Mouse (Mus musculus): Measurements from ENCODE around the gene Sphk2. TPM values are rescaled to one million over a fixed set of nuclear protein-coding genes. Genes with fewer than 3 reads are reported as not detected.
"Not testable (repeated sequence)": the region's sequence is repeated elsewhere in the genome, so short reads cannot be mapped to it uniquely, and the experiment has no call there.

The Sphk2 gene
- polyA plus RNA-seq, 1 experiment from 2014 or later: 17.5 TPM

DNA sequence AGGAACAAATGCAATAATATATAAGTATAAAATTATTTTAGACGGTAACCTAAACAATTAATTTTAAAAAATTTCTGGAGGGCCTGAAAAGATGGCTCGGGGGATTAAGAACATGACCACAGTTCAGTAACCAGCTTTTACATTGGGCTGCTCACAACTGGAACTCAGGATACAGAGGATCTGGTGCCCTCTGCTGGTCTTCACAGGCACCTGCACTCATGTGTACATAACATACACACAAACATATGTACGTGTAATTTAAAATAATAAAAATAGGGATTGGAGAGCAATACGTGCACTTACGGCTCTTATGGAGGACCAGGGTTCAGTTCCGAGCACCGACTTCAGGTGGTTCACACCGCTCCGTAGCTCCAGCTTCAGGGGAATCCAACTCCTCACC, 48.9 kb downstream of the Sphk2 start:
- WGBS: 93% methylated on average over 9 of the region's 9 CpGs
- no peak overlapping the region for H3K9ac ChIP-seq
- H3K4me3 ChIP-seq: no peak overlapping the region
- H3K27me3 ChIP-seq (replicated peaks): peaks cover 9% of the 10 kb centered on the region; the same call in 1 of the 2 replicates
- H3K9me3 ChIP-seq: peaks cover 6% of the 10 kb centered on the region
- no peak overlapping the region for H3K4me2 ChIP-seq
- H3K4me1 ChIP-seq: peaks cover 18% of the 10 kb centered on the region
- no peak for ATAC-seq (ENCODE audit: extremely low read depth, insufficient number of reproducible peaks, low FRiP score, low TSS enrichment)
- no peaks in the 10 kb centered on the region for H3K36me3 ChIP-seq
- no peak overlapping the region for H3K27ac ChIP-seq (replicated peaks)

DNA sequence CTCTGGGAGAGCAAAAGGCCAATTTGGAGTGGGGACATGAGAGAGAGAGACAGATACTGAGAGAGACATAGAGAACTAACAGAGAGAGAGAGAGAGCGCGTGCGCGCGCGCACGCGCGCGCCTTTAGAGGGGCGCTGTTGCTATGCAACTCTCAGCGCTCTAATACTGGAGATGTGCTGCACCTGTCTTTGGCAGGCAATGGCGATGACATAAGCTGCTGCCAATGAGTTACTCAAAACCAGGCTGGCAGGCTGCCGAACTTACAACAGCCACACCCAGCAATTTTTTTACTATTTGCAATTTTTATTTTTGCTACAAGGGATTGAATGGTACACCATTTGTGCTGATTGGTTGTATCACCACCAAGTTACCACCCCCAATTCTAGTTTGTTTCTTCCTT, 50.0 kb downstream of the Sphk2 start:
- Histone ChIP-seq H3K4me2 (no peak overlapping the region), H3K4me3 (no peak overlapping the region), H3K27ac (replicated peaks) (no peak overlapping the region), H3K27me3 (replicated peaks) (peaks cover 5% of the 10 kb centered on the region; the same call in 1 of the 2 replicates), H3K9me3 (peaks cover 6% of the 10 kb centered on the region), H3K4me1 (peaks cover 18% of the 10 kb centered on the region), H3K36me3 (no peaks in the 10 kb centered on the region), H3K9ac (no peak overlapping the region)
- 57% methylated on average over 14 of the region's 14 CpGs for WGBS
- no peak for ATAC-seq (ENCODE audit: extremely low read depth, insufficient number of reproducible peaks, low FRiP score, low TSS enrichment)

DNA sequence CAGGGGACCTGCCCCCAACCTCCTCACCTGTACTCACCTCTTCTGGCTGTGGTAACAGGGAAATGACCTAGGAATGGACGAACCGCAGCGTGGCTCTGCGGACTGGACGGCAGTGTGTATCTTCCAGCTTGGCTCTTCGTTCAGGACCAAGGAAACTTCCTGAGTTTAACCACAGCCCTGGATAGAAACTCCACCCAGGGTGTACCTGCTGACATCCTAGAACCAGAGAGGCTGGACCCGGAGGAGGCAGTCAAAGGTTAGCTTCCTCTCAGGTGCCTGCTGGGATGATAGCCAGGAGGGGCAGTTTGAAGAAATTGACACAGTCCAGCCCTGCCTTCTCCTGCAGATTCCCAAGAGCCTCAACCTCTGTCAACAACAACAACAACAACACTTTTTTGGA, 51.6 kb downstream of the Sphk2 start, which contains the start of gene Fut2:
Gene Fut2 (minus strand): TSS at position 234 of the 400 bp plus-strand sequence.
- 75% methylated on average over 7 of the region's 7 CpGs for WGBS
- peaks cover 6% of the 10 kb centered on the region for H3K9me3 ChIP-seq
- H3K27ac ChIP-seq (replicated peaks): no peak within 1 kb of the TSS
- no peak within 1 kb of the TSS for H3K4me2 ChIP-seq
- H3K36me3 ChIP-seq: no peaks in the 10 kb centered on the region
- H3K9ac ChIP-seq: no peak within 1 kb of the TSS
- no peak for ATAC-seq (ENCODE audit: extremely low read depth, insufficient number of reproducible peaks, low FRiP score, low TSS enrichment)
- H3K4me3 ChIP-seq: no peak within 1 kb of the TSS
- H3K27me3 ChIP-seq (replicated peaks): no peaks in the 10 kb centered on the region; the same call in 1 of the 2 replicates
- peaks cover 18% of the 10 kb centered on the region for H3K4me1 ChIP-seq

DNA sequence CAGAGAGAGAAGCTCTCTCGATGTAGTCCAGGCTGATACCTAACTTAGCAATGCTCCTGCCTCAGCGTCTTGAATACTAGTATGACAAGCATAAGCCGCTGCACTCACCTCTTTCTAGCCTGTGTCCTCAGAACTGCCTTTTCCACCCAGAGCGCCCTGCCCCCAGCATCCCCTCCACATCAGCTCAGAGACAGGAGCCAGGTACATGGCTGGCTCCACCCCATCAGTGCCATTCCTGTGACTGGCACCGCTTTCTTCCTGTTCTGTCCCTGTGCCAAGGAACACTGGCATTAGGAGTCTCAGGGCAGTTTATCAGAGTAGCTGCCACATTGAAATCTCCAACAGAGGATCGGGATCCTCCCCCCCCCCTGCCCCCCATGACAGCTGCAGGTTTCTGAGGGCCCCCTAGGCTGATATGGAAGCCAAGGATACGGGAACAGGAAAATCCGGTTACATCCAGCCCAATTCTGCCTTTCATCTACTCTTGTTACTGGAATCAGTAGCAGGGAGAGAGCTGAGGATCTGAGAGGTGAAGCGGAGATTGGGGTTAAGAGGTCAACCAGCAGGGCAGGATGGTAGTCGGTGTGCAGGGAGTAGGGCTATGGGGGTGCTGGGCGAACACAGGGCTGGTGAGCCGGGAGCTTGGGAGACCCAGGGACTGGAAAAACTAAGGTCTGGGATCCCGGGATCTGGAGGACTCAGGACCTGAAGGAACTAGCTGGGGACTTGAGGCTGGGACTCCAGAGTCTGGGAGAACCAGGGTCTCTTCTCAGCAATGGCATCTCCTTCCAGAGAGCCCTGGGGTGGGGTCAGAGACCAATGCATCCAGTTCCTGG, 52.3 kb downstream of the Sphk2 start:
- ATAC-seq (ENCODE audit: extremely low read depth, insufficient number of reproducible peaks, low FRiP score, low TSS enrichment): no peak
- no peaks in the 10 kb centered on the region for H3K36me3 ChIP-seq

DNA sequence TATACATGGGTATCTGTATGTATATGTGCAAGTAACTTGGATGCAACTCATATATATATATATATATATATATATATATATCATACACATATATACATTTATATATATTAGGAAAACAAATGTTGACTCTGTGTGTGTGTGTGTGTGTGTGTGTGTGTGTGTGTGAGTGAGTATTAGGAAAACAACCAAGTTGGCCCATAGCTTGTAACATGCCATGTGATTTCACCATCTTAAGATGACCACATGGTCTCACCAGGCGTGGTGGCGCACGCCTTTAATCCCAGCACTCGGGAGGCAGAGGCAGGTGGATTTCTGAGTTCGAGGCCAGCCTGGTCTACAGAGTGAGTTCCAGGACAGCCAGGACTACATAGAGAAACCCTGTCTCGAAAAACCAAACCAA, 56.1 kb downstream of the Sphk2 start:
- H3K9me3 ChIP-seq; H3K4me3 ChIP-seq; H3K4me2 ChIP-seq; ATAC-seq (ENCODE audit: extremely low read depth, insufficient number of reproducible peaks, low FRiP score, low TSS enrichment); H3K27ac ChIP-seq (replicated peaks); H3K27me3 ChIP-seq (replicated peaks); H3K36me3 ChIP-seq; H3K9ac ChIP-seq: not testable (repeated sequence)
- WGBS: 84% methylated on average over 6 of the region's 6 CpGs
- peaks cover 18% of the 10 kb centered on the region for H3K4me1 ChIP-seq

More for the DNA sequence above, 52.3 kb downstream of the Sphk2 start:
- Histone ChIP-seq H3K9ac (no peak overlapping the region), H3K27ac (replicated peaks) (no peak overlapping the region), H3K4me2 (no peak overlapping the region), H3K9me3 (peaks cover 6% of the 10 kb centered on the region), H3K4me3 (no peak overlapping the region), H3K27me3 (replicated peaks) (no peaks in the 10 kb centered on the region; the same call in 1 of the 2 replicates), H3K4me1 (peaks cover 18% of the 10 kb centered on the region)
- WGBS: 52% methylated on average over 13 of the region's 13 CpGs

DNA sequence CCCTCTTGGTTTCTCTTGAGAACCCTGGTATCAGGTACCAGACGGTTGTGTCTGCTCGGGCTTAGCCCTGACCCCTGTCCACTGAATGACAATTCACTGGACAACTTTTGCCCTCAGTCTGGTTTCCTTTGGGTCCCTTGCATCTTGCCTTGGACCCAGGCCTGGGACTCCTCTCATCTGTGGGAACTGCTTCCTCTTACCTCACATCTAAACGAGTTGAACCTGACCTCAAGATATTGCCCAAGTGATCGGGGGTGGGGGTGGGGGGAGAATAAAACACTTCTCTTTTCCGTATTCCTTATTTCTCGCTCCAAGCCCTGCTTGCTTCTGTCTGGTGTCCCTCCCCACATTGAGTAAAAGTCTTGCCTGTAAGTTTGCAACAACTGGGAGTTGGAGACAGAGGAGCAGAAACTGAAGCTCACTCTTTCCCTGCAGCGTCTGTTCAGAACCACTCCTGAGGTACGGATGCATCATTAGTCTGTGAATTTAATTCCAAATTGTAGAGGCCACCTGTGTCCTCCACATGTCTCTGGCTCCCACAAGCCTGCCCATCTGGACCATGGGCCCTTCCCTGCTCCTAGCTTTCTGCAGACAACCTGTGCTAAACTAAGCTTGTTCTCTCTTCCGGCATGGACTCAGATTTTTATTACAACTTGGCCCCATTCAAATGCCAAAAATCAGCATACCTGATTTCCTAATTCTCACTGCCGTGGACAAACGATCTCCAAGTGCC, 56.9 kb downstream of the Sphk2 start:
- ATAC-seq (ENCODE audit: extremely low read depth, insufficient number of reproducible peaks, low FRiP score, low TSS enrichment): no peak
- H3K9me3 ChIP-seq: peaks cover 6% of the 10 kb centered on the region; the same call in 1 of the 2 replicates
- 80% methylated on average over 11 of the region's 11 CpGs for WGBS
- H3K9ac ChIP-seq: no peak overlapping the region
- H3K27ac ChIP-seq (replicated peaks): no peak overlapping the region
- no peak overlapping the region for H3K4me2 ChIP-seq
- H3K27me3 ChIP-seq (replicated peaks): no peaks in the 10 kb centered on the region
- peaks cover 18% of the 10 kb centered on the region for H3K4me1 ChIP-seq
- H3K36me3 ChIP-seq: no peaks in the 10 kb centered on the region
- H3K4me3 ChIP-seq: no peak overlapping the region

Other genes starting within 250 kb of the Sphk2 start
- 0.74 and 1.0 TPM in 2 replicates for gene Tulp2, start 236.1 kb downstream of the Sphk2 start, polyA plus RNA-seq (2015; fragmentation: Nextera tagmentation; extraction: Ambion mirVana)
- not detected in 2 replicates for gene Gm45808, start 231.2 kb downstream of the Sphk2 start, polyA plus RNA-seq (2015; fragmentation: Nextera tagmentation; extraction: Ambion mirVana)
- gene Dhdh, start 229.2 kb downstream of the Sphk2 start, polyA plus RNA-seq (2015; fragmentation: Nextera tagmentation; extraction: Ambion mirVana): 3.9 TPM in 2 replicates
- gene Nucb1, start 207.6 kb downstream of the Sphk2 start, polyA plus RNA-seq (2015; fragmentation: Nextera tagmentation; extraction: Ambion mirVana): 175 and 177 TPM in 2 replicates
- gene Ppp1r15a, start 191.7 kb downstream of the Sphk2 start, polyA plus RNA-seq (2015; fragmentation: Nextera tagmentation; extraction: Ambion mirVana): 38.5 and 49.6 TPM in 2 replicates
- gene Plekha4, start 191.7 kb downstream of the Sphk2 start, polyA plus RNA-seq (2015; fragmentation: Nextera tagmentation; extraction: Ambion mirVana): 1.1 and 1.2 TPM in 2 replicates
- 0.43 and 0.52 TPM in 2 replicates for gene Hsd17b14, start 163.1 kb downstream of the Sphk2 start, polyA plus RNA-seq (2015; fragmentation: Nextera tagmentation; extraction: Ambion mirVana)
- gene Bcat2, start 147.8 kb downstream of the Sphk2 start, polyA plus RNA-seq (2015; fragmentation: Nextera tagmentation; extraction: Ambion mirVana): 65.4 and 66.3 TPM in 2 replicates
- gene Fgf21, start 102.5 kb downstream of the Sphk2 start, polyA plus RNA-seq (2015; fragmentation: Nextera tagmentation; extraction: Ambion mirVana): not detected in 2 replicates
- gene Fut1, start 100.7 kb downstream of the Sphk2 start, polyA plus RNA-seq (2015; fragmentation: Nextera tagmentation; extraction: Ambion mirVana): not detected in 2 replicates
- 0.11 and 0.19 TPM in 2 replicates for gene Izumo1, start 96.2 kb downstream of the Sphk2 start, polyA plus RNA-seq (2015; fragmentation: Nextera tagmentation; extraction: Ambion mirVana)
- 17.1 and 18.9 TPM in 2 replicates for gene Rasip1, start 90.5 kb downstream of the Sphk2 start, polyA plus RNA-seq (2015; fragmentation: Nextera tagmentation; extraction: Ambion mirVana)
- 3.3 and 5.0 TPM in 2 replicates for gene Mamstr, start 78.0 kb downstream of the Sphk2 start, polyA plus RNA-seq (2015; fragmentation: Nextera tagmentation; extraction: Ambion mirVana)
- 0.86 and 1.1 TPM in 2 replicates for gene Fut2, start 51.6 kb downstream of the Sphk2 start, polyA plus RNA-seq (2015; fragmentation: Nextera tagmentation; extraction: Ambion mirVana)
- 0.11 TPM in 1 of 2 replicates, not detected in the other for gene Ntn5, start 34.0 kb downstream of the Sphk2 start, polyA plus RNA-seq (2015; fragmentation: Nextera tagmentation; extraction: Ambion mirVana)
- gene Sec1, start 23.6 kb downstream of the Sphk2 start, polyA plus RNA-seq (2015; fragmentation: Nextera tagmentation; extraction: Ambion mirVana): 0.29 and 0.47 TPM in 2 replicates
- 5.4 and 6.0 TPM in 2 replicates for gene Car11, start 18.2 kb downstream of the Sphk2 start, polyA plus RNA-seq (2015; fragmentation: Nextera tagmentation; extraction: Ambion mirVana)
- 2.2 and 3.5 TPM in 2 replicates for gene Dbp, start 12.9 kb downstream of the Sphk2 start, polyA plus RNA-seq (2015; fragmentation: Nextera tagmentation; extraction: Ambion mirVana)
- 630 and 695 TPM in 2 replicates for gene Rpl18, start 2.5 kb downstream of the Sphk2 start, polyA plus RNA-seq (2015; fragmentation: Nextera tagmentation; extraction: Ambion mirVana)
- gene Fam83e, start 3.2 kb upstream of the Sphk2 start, polyA plus RNA-seq (2015; fragmentation: Nextera tagmentation; extraction: Ambion mirVana): 0.20 and 0.31 TPM in 2 replicates
- gene Spaca4, start 7.8 kb upstream of the Sphk2 start, polyA plus RNA-seq (2015; fragmentation: Nextera tagmentation; extraction: Ambion mirVana): not detected in 2 replicates
- 0.62 and 0.80 TPM in 2 replicates for gene Lmtk3, start 65.7 kb upstream of the Sphk2 start, polyA plus RNA-seq (2015; fragmentation: Nextera tagmentation; extraction: Ambion mirVana)
- gene Sult2b1, start 66.7 kb upstream of the Sphk2 start, polyA plus RNA-seq (2015; fragmentation: Nextera tagmentation; extraction: Ambion mirVana): 0.24 and 0.38 TPM in 2 replicates
- 90.1 and 103 TPM in 2 replicates for gene Cyth2, start 96.6 kb upstream of the Sphk2 start, polyA plus RNA-seq (2015; fragmentation: Nextera tagmentation; extraction: Ambion mirVana)
- 0.39 and 0.43 TPM in 2 replicates for gene Kcnj14, start 106.8 kb upstream of the Sphk2 start, polyA plus RNA-seq (2015; fragmentation: Nextera tagmentation; extraction: Ambion mirVana)
- 41.9 and 44.1 TPM in 2 replicates for gene Grwd1, start 112.9 kb upstream of the Sphk2 start, polyA plus RNA-seq (2015; fragmentation: Nextera tagmentation; extraction: Ambion mirVana)
- 56.4 and 58.7 TPM in 2 replicates for gene Kdelr1, start 154.8 kb upstream of the Sphk2 start, polyA plus RNA-seq (2015; fragmentation: Nextera tagmentation; extraction: Ambion mirVana)
- 0.13 and 0.23 TPM in 2 replicates for gene Grin2d, start 160.4 kb upstream of the Sphk2 start, polyA plus RNA-seq (2015; fragmentation: Nextera tagmentation; extraction: Ambion mirVana)
- 0.90 and 1.1 TPM in 2 replicates for gene Syngr4, start 178.7 kb upstream of the Sphk2 start, polyA plus RNA-seq (2015; fragmentation: Nextera tagmentation; extraction: Ambion mirVana)
- gene Tmem143, start 178.9 kb upstream of the Sphk2 start, polyA plus RNA-seq (2015; fragmentation: Nextera tagmentation; extraction: Ambion mirVana): 5.8 and 6.8 TPM in 2 replicates
- gene Emp3, start 203.4 kb upstream of the Sphk2 start, polyA plus RNA-seq (2015; fragmentation: Nextera tagmentation; extraction: Ambion mirVana): 84.1 and 92.1 TPM in 2 replicates
- gene Ccdc114, start 206.1 kb upstream of the Sphk2 start, polyA plus RNA-seq (2015; fragmentation: Nextera tagmentation; extraction: Ambion mirVana): 2.7 and 3.4 TPM in 2 replicates